Mouse (Mus musculus): ENCODE data around the gene Fbxl17.
A peak's percentile ranks its signal among the peaks of the same experiment; 100 is the strongest.

The Fbxl17 gene

GRCm38 (mm10) chr17:63326227-63326626, 173.6 kb downstream of the Fbxl17 start:
- DNase-seq: no peak

- DNase-seq: no peak
These were observed 175.1 kb downstream of the Fbxl17 start for GRCm38 (mm10) chr17:63324672-63325071.

- peak; percentile 72 to 86 for DNase-seq
These were observed 175.8 kb downstream of the Fbxl17 start for GRCm38 (mm10) chr17:63324039-63324438.

DNA sequence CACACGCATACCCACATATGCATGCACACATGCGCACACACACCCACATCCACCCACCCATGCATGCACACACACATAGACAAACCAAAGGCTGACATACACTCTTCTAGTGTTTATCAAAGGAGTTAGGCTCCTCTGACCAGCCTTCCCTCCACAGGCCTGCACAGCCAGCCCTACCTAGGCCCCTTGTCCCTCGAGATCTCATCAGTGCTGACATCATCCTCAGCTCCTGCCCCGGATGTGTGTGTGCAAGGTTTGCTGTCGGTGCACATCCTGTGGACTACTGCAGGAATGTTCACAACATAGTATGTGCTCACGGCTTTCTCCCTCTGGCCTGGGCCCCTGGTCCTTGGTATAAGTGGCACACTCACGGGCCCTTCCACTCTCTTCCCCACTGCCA, 177.0 kb downstream of the Fbxl17 start:
- no peak for DNase-seq

DNA sequence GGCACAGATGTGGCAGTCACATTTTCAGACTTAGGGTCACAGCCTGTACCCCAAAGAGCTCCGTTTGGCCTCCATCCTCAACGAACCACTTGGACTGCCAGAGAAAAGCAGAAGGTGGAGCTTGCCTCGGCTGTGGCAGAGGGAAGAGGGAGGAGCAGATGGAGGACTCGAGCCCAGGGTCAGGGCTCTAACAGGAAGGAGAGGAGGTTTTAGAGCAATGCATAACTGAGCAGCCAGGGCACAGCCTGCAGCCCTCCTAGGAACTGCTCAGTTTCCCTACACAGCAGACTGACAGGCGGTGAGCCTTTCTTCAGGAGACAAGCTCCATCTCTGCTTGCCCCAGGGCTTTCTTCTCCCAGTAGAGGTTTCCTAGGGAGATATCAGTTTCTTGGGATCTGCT, 178.5 kb downstream of the Fbxl17 start:
- peak in 1 of 2 experiments; percentile 8 for DNase-seq

DNA sequence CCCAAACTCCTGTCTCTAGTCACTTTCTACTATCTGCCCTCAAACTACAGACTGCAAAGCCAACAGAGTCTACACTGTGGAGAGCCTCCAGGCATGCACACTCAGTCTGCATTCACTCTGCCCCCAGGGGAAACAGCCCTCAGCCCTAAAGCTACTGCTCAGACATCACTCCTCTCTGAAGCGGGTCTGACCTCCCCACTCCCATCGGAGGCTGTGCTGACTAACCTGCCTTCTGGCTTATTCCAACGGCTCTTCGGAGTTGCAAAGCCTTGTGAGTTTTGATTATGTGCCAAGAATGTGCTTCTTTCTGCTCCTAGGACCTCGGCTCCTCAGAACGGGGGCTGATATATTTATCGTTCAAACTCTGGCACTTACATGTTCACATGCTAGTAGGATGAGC, 182.3 kb downstream of the Fbxl17 start:
- no peak for DNase-seq

- DNase-seq: no peak
These were observed 184.0 kb downstream of the Fbxl17 start for GRCm38 (mm10) chr17:63315646-63316480.

DNA sequence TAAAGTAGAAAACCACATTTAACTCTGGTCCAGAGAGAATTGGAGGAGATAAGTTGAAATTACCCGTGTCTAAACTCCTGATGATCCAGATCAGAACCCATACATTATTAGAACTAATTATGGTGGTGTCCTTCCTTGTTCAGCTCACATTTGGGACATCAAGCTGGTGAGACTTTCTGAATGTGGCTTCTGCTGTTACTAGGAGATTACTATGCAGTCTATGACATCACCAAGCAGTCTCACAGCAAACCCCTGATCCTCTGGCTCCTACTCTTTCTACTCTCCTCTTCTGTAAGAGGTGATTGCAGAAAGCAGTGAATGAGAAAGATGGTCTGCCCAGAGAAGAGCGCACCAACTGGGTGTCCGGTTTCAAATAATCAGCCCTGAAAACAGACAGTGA, 187.0 kb downstream of the Fbxl17 start:
- no peak for DNase-seq

DNA sequence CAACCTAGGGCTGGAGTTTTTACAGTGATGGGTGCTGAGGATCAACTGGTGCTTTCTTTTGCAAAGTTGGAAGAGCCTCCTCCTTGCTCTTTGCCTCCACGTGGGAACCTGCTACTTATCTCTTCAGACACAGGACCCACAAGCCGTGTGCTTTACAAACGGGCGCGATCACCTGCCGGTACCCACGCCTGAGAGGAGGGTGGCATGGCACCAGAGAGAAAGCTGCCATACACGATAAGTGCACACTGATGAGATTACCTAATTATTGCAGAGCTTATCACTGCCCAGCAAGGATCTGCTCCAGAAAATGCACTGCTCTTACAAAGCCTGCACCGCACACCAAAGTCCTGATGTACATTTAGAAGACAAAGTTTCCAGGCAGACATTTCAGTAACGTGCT, 187.5 kb downstream of the Fbxl17 start:
- DNase-seq: no peak

DNA sequence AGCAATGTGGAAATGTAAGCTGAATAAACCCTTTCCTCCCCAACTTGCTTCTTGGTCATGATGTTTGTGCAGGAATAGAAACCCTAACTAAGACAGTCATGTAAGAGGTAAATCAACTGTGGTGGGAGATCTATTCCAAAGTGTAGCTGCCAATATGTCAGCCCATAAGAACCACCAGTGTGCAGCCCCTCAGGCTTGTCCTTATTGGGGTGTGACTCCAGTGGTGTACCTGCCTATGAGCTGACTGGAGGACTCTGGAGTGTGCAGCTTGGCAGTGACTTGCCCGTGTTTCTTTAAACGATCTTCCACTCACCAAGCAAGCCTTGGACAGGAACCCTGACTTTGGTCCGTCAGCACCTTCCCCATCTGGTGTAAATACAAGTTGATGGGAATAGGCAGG, 188.2 kb downstream of the Fbxl17 start:
- no peak for DNase-seq

DNA sequence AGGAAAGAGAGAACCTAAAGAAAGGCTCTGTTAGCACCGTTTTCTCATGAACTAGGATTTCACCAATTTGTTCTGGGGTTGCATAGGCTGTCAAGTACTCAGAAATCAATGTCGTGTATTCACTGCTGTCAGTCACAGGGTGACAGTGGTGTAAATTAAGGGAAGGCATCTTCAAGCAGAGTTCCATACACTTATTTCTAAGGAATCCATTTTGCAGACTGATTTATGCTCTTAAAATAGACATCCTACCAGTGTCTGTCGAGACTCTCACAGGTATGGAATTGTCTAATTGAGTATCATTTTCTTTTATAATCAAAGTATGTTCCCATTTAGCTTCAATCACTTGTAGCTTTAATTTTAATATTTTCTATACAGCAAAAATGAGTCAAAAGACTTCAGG, 189.8 kb downstream of the Fbxl17 start:
- no peak for DNase-seq

- peak in 1 of 2 experiments; percentile 19 for DNase-seq
These were observed 196.0 kb downstream of the Fbxl17 start for GRCm38 (mm10) chr17:63303862-63304261.

- DNase-seq: no peak
These were observed 197.9 kb downstream of the Fbxl17 start for GRCm38 (mm10) chr17:63301822-63302393.

- no peak for DNase-seq
These were observed 204.3 kb downstream of the Fbxl17 start for GRCm38 (mm10) chr17:63295471-63295870.

GRCm38 (mm10) chr17:63294961-63295360, 204.9 kb downstream of the Fbxl17 start:
- peak; percentile 12 to 19 for DNase-seq

DNA sequence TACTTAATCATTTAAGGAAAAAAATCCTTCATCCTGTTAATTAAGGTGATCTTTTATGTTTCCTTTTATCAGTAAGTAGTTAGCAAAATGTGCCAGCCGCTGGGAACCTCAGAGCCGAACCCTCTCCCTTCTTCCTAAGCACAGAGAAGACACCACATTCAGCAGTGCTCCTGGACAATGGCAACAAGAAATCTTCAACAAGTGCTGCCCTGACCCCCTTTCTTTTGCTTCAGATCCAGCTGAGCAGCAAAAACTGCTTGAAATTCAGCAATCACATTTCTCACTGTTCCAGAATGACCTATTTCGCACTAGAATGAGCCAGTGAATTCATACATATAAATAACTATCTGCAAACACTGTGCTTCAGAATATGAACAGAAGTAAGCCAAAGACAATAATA, 205.8 kb downstream of the Fbxl17 start:
- DNase-seq: no peak

DNA sequence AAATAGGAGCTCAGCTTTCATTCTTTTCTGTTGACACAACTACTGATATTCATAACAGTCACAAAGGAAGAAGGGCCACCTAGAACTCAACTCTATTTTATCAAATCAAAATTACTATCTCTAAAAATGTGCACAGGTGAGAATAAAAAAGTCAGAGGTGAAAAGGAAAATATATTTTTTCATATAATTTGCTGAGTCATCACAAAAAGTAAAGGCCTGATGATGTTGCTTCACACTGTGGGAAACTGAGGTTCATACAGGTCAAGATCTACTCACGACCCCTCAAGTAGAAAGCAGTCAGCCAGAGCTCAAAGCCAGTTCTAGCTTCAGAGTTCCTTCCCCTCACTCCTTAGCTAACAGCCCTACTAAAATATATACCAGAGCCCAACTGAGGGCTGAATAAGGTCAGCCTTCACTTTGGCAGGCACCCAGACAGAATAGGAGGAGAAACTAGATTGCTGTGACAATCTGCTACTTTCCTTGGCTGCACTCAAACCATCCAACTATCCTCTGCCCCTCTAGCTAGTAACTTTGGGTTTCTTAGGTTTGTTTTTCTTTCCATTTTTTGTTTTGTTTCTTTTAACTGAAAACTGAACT, 210.4 kb downstream of the Fbxl17 start:
- peak; percentile 24 to 38 for DNase-seq

GRCm38 (mm10) chr17:63288850-63289249, 211.0 kb downstream of the Fbxl17 start:
- DNase-seq: no peak

DNA sequence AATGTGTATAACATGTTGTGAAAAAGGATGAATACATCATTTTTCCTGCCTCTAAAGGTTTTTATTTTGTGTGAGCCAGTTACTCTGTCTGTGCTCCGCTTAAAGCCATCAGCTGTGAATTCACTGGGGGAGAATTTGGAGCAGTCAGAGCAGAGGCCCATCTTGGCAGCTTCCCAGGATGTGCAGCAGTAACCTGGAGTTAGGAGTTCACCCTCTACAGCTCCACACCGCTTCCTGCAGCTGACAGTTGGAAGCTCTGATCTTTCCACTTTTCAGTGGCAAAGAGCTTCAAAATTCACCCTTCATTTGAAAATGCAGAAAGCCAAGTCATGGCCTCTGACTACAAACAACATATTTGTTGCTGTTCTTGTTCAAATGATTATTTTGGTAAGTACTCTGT, 212.4 kb downstream of the Fbxl17 start:
- peak; percentile 57 to 76 for DNase-seq

GRCm38 (mm10) chr17:63285265-63285939, 214.4 kb downstream of the Fbxl17 start:
- DNase-seq: peak; percentile 40 to 75

DNA sequence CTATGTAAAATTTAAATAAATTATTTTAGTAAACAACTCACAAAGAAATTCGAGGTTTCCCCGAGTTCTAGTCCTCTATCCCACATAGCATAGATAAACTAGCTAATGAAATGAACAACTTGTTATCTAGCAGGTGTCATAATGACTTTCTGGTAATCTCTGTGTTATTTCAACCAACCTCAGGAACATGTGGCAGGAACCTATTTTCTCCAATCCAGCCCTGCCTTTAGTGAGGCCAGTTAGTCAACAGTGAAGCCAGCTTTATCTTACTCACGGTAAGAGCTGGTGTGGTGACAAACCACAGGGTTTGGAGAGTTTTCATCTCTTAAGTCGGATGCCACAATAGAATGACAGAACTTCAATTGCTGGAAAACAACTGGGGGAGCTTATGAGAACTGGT, 215.7 kb downstream of the Fbxl17 start:
- no peak for DNase-seq

DNA sequence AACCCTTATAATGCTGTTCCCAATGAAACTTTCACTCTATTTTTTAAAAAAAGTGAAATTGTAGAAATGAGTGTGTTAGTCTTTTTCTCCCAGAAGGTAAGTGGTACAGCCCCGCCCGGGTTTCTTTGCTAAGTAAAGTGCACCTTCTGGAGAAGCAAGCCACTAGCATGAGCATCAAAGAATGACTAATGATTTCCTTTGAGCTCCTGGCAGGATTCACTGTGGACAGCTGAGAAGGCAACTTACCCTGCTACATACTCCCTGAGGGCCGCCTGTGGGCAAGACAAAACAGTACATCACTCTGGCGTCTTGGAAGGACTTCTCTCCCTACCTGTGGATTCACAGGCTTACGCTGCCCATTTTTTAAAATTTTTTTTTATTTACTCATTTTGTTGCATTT, 217.8 kb downstream of the Fbxl17 start:
- peak in 1 of 2 experiments; percentile 7 for DNase-seq

- DNase-seq: no peak
These were observed 218.8 kb downstream of the Fbxl17 start for GRCm38 (mm10) chr17:63280990-63281389.

All from kidney, postnatal 36 days (tissue).